Mouse (Mus musculus): ENCODE measurements around the gene Ggact. TPM values are rescaled to one million over a fixed set of nuclear protein-coding genes. Genes with fewer than 3 reads are reported as not detected.

Ggact gene
- polyA plus RNA-seq, 1 experiment from 2014 or later, result 5.4 TPM

DNA sequence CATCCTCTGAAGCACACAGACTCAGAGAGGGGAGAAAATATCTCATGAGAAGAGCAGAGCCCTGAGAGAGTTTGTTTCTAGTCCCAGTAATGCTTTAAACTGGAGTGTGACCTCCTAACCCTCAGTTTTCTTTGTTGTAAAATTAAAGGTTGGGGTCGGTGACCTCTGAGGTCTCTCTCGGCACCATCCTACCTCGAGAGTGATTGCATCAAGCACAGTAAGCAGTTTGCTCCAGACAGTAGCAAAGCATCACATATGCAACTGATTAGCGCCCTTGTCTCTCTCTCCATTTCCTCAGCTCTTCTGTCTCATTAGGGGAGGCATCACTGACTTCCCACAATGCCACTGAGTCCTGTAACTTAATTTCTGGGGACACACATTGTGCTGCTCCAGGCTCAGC lies 77.3 kb downstream of the Ggact start:
- 30% methylated on average over 4 of the region's 4 CpGs for WGBS
- Histone ChIP-seq H3K27me3 (ENCODE audit: control insufficient read depth, insufficient read depth, low read length) (no peaks in the 10 kb centered on the region), H3K9ac (replicated peaks; ENCODE audit: low read length) (no peak overlapping the region), H3K4me2 (ENCODE audit: low read length) (no peak overlapping the region), H3K4me1 (ENCODE audit: control insufficient read depth, insufficient read depth, low read length) (no peaks in the 10 kb centered on the region), H3K9me3 (ENCODE audit: control insufficient read depth, low read length) (no peaks in the 10 kb centered on the region), H3K4me3 (replicated peaks; ENCODE audit: low read depth, low read length) (no peak overlapping the region), H3K27ac (replicated peaks; ENCODE audit: low read depth, low read length) (no peak overlapping the region), H3K36me3 (ENCODE audit: control insufficient read depth, insufficient read depth, low read length) (no peaks in the 10 kb centered on the region)
- ATAC-seq (ENCODE audit: low FRiP score, low TSS enrichment) (no peak), DNase-seq (no peak)

DNA sequence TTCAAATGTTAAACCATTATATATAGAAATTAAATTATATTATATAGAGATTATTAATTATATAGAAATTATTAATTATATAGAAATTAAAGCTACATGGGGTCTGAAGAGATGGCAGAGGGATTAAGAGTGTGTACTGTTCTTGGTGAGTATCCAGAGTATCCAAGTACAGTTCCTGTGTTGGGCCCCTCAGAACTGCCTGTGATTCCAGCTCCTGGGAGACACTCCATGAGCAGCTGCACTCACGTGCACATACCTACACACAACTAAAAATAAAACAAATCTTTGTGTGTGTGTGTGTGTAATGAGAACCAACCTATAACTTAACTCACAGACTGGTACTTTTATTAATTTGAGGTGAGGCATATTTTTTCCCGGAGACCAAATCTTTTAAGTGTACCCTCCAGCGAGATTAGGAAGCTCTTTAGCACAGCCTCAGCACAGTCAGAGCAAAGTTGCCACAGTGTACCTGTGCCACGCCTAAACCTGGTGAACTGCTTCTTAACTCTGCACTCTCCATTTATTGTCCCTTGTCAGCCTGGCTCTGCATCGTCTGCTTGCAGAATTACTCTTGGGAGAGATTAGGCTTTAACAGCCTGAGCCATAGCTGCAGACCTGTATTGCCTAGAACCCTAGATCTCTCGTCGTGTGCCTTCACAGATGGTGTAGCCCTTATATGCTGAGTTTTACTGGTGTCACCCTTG lies 77.9 kb downstream of the Ggact start:
- H3K4me2 ChIP-seq (ENCODE audit: low read length), result no peak overlapping the region
- H3K4me3 ChIP-seq (replicated peaks; ENCODE audit: low read depth, low read length), result no peak overlapping the region
- H3K36me3 ChIP-seq (ENCODE audit: control insufficient read depth, insufficient read depth, low read length), result no peaks in the 10 kb centered on the region
- H3K4me1 ChIP-seq (ENCODE audit: control insufficient read depth, insufficient read depth, low read length), result no peaks in the 10 kb centered on the region
- H3K27ac ChIP-seq (replicated peaks; ENCODE audit: low read depth, low read length), result no peak overlapping the region
- 63% methylated on average over 7 of the region's 7 CpGs for WGBS
- H3K27me3 ChIP-seq (ENCODE audit: control insufficient read depth, insufficient read depth, low read length), result no peaks in the 10 kb centered on the region
- ATAC-seq (ENCODE audit: low FRiP score, low TSS enrichment) (no peak), DNase-seq (no peak)
- H3K9ac ChIP-seq (replicated peaks; ENCODE audit: low read length), result no peak overlapping the region
- H3K9me3 ChIP-seq (ENCODE audit: control insufficient read depth, low read length), result no peaks in the 10 kb centered on the region

DNA sequence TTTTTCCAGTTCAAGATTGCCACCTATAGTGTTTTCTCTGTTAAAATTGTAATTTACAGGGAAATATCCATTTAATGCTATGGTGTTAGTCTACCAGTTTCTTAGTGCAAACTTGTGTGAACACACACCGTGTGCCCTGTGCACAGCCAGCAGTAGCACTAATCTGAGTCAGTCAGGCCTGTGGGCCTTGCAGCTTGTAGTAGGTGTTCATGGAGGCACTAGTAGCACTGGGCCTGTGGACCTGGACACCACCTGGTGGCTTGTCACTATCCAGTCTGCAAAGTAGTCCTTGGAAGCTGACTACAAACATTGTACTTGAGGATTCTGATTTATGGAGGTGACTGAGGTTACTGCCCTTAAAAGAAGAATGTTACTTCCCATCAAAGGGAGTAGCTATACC lies 78.8 kb downstream of the Ggact start:
- Histone ChIP-seq H3K36me3 (ENCODE audit: control insufficient read depth, insufficient read depth, low read length) (no peaks in the 10 kb centered on the region), H3K9me3 (ENCODE audit: control insufficient read depth, low read length) (no peaks in the 10 kb centered on the region), H3K27ac (replicated peaks; ENCODE audit: low read depth, low read length) (no peak overlapping the region), H3K27me3 (ENCODE audit: control insufficient read depth, insufficient read depth, low read length) (no peaks in the 10 kb centered on the region), H3K9ac (replicated peaks; ENCODE audit: low read length) (no peak overlapping the region), H3K4me1 (ENCODE audit: control insufficient read depth, insufficient read depth, low read length) (no peaks in the 10 kb centered on the region), H3K4me2 (ENCODE audit: low read length) (no peak overlapping the region), H3K4me3 (replicated peaks; ENCODE audit: low read depth, low read length) (no peak overlapping the region)
- DNase-seq, result no peak
- WGBS, result 93% methylated on average over 1 of the region's 1 CpGs
- ATAC-seq (ENCODE audit: low FRiP score, low TSS enrichment), result no peak

DNA sequence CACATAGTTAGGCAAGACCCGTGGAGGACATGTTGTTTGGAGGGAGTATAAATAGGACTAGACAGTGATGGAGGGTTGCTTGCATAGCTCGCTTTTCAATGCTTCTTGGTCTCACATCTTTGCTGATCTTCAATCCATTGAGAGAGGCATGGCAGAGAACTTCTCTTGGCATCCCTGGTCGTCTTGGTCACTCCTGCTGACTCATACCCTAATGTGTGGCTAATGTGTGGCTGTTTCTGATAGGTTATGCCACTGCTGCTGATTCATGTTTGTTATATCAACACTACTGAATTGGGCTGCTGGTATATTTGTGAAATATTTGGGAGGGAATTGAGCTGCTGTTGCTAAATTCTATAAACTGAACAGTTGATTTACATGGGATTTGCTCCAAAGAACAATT lies 79.9 kb downstream of the Ggact start:
- H3K9ac ChIP-seq (replicated peaks; ENCODE audit: low read length), result no peak overlapping the region
- no peak overlapping the region for H3K4me2 ChIP-seq (ENCODE audit: low read length)
- DNase-seq, result no peak
- ATAC-seq (ENCODE audit: low FRiP score, low TSS enrichment), result no peak
- 82% methylated on average over 3 of the region's 3 CpGs for WGBS
- H3K36me3 ChIP-seq (ENCODE audit: control insufficient read depth, insufficient read depth, low read length), result no peaks in the 10 kb centered on the region
- H3K4me1 ChIP-seq (ENCODE audit: control insufficient read depth, insufficient read depth, low read length), result no peaks in the 10 kb centered on the region
- no peak overlapping the region for H3K4me3 ChIP-seq (replicated peaks; ENCODE audit: low read depth, low read length)
- no peaks in the 10 kb centered on the region for H3K27me3 ChIP-seq (ENCODE audit: control insufficient read depth, insufficient read depth, low read length)
- H3K9me3 ChIP-seq (ENCODE audit: control insufficient read depth, low read length), result no peaks in the 10 kb centered on the region
- no peak overlapping the region for H3K27ac ChIP-seq (replicated peaks; ENCODE audit: low read depth, low read length)

DNA sequence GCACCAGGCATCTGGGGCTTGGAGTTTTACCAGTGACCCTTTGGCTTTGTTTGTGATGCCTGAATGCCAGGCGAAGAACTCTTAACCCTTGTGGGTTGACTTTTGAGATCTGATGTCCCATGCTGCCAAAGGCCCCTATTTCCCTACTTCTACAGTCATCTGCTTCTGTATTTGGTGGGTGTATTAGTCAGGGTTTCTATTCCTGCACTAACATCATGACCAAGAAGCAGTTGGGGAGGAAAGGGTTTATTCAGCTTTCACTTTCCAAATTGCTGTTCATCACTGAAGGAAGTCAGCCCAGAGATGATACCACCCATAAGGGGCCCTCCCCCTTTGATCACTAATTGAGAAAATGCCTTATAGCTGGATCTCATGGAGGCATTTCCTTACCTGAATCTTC lies 83.1 kb downstream of the Ggact start:
- Histone ChIP-seq H3K9me3 (ENCODE audit: control insufficient read depth, low read length) (no peaks in the 10 kb centered on the region), H3K27me3 (ENCODE audit: control insufficient read depth, insufficient read depth, low read length) (no peaks in the 10 kb centered on the region), H3K27ac (replicated peaks; ENCODE audit: low read depth, low read length) (no peak overlapping the region), H3K4me2 (ENCODE audit: low read length) (no peak overlapping the region), H3K9ac (replicated peaks; ENCODE audit: low read length) (no peak overlapping the region), H3K4me3 (replicated peaks; ENCODE audit: low read depth, low read length) (no peak overlapping the region), H3K36me3 (ENCODE audit: control insufficient read depth, insufficient read depth, low read length) (no peaks in the 10 kb centered on the region), H3K4me1 (ENCODE audit: control insufficient read depth, insufficient read depth, low read length) (no peaks in the 10 kb centered on the region)
- ATAC-seq (ENCODE audit: low FRiP score, low TSS enrichment) (no peak), DNase-seq (no peak)
- 94% methylated on average over 1 of the region's 1 CpGs for WGBS

DNA sequence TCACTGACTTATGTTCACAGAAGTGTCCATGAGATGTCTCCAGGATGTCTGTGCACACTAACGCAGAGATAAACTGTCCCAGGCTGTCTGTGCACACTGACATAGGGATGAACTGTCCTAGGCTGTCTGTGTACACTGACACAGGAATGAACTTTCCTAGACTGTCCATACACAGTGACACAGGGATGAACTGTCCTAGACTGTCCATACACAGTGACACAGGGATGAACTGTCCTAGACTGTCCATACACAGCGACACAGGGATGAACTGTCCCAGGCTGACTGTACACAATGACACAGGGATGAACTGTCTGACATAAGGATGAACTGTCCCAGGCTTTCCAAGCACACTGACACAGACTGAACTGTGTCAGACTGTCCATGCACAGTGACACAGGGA lies 88.1 kb downstream of the Ggact start:
- Histone ChIP-seq H3K9me3 (ENCODE audit: control insufficient read depth, low read length) (no peaks in the 10 kb centered on the region), H3K27me3 (ENCODE audit: control insufficient read depth, insufficient read depth, low read length) (no peaks in the 10 kb centered on the region), H3K4me2 (ENCODE audit: low read length) (no peak overlapping the region), H3K4me3 (replicated peaks; ENCODE audit: low read depth, low read length) (no peak overlapping the region), H3K9ac (replicated peaks; ENCODE audit: low read length) (no peak overlapping the region), H3K4me1 (ENCODE audit: control insufficient read depth, insufficient read depth, low read length) (no peaks in the 10 kb centered on the region), H3K27ac (replicated peaks; ENCODE audit: low read depth, low read length) (no peak overlapping the region), H3K36me3 (ENCODE audit: control insufficient read depth, insufficient read depth, low read length) (no peaks in the 10 kb centered on the region)
- DNase-seq (no peak), ATAC-seq (ENCODE audit: low FRiP score, low TSS enrichment) (no peak)
- 99% methylated on average over 2 of the region's 2 CpGs for WGBS

DNA sequence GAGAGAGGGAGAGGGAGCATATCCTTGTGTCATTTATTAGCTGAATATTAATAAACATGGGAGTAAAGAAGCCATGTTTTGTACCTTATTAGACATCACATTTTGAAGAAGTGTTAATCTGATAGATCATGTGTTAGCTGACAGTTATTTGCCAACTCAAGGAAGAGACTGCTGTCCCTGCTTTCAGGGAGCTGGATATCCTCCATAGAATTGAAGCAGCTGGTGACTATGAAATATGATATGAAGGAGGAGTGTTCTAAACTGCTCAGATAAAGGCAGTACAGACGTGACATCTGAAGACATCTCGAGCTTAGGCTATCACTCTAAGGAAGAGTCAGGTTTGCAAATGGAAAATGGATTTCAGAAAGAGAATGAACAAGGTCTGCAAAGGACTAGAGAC lies 89.8 kb downstream of the Ggact start:
- Histone ChIP-seq H3K4me2 (ENCODE audit: low read length) (no peak overlapping the region), H3K4me1 (ENCODE audit: control insufficient read depth, insufficient read depth, low read length) (no peaks in the 10 kb centered on the region), H3K9ac (replicated peaks; ENCODE audit: low read length) (no peak overlapping the region), H3K27ac (replicated peaks; ENCODE audit: low read depth, low read length) (no peak overlapping the region), H3K36me3 (ENCODE audit: control insufficient read depth, insufficient read depth, low read length) (no peaks in the 10 kb centered on the region), H3K27me3 (ENCODE audit: control insufficient read depth, insufficient read depth, low read length) (no peaks in the 10 kb centered on the region), H3K9me3 (ENCODE audit: control insufficient read depth, low read length) (no peaks in the 10 kb centered on the region), H3K4me3 (replicated peaks; ENCODE audit: low read depth, low read length) (no peak overlapping the region)
- DNase-seq (no peak), ATAC-seq (ENCODE audit: low FRiP score, low TSS enrichment) (no peak)
- WGBS, result 80% methylated on average over 2 of the region's 2 CpGs

DNA sequence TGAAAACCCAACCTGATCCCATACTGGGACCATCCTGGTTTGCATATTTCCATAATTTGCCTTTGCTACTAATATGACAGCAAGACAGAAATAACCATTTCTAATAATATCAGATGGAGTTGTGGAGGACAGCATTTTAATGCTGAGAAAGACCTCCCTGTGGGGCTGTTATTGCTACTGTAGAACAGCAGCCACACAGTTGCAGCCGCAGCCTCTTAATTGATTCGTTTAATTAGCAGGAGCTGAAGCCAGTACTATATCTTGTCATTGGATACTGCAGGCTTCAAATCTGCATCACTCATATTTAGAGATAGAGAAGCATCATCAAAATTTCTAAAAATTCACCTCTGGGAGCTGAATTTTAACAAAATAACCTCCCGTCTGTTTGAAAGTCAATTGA lies 92.6 kb downstream of the Ggact start:
- ATAC-seq (ENCODE audit: low FRiP score, low TSS enrichment) (no peak), DNase-seq (no peak)
- no peaks in the 10 kb centered on the region for H3K27me3 ChIP-seq (ENCODE audit: control insufficient read depth, insufficient read depth, low read length)
- H3K4me1 ChIP-seq (ENCODE audit: control insufficient read depth, insufficient read depth, low read length), result no peaks in the 10 kb centered on the region
- no peak overlapping the region for H3K27ac ChIP-seq (replicated peaks; ENCODE audit: low read depth, low read length)
- no peak overlapping the region for H3K4me3 ChIP-seq (replicated peaks; ENCODE audit: low read depth, low read length)
- H3K9ac ChIP-seq (replicated peaks; ENCODE audit: low read length), result no peak overlapping the region
- 85% methylated on average over 3 of the region's 3 CpGs for WGBS
- no peaks in the 10 kb centered on the region for H3K9me3 ChIP-seq (ENCODE audit: control insufficient read depth, low read length)
- H3K36me3 ChIP-seq (ENCODE audit: control insufficient read depth, insufficient read depth, low read length), result no peaks in the 10 kb centered on the region
- no peak overlapping the region for H3K4me2 ChIP-seq (ENCODE audit: low read length)

DNA sequence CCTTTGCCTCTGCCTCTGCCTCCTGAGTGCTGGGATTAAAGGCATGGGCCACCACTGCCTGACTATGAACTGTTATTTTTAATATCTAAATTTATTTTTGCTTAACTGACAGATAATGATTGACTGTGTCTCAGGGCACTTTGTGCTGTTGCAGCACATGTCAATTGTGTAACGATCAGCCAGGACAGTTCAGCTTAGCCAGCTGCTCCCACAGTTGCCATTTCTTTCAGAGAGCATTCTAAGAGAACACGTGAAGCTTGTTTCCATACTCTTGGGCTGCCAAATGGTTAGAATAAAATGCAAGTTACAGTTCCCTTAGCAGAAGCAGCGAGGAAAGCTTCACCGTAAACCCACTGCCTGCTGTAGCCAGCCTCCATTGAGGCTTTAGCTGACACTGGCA lies 113.3 kb downstream of the Ggact start:
- WGBS, result 84% methylated on average over 4 of the region's 4 CpGs
- Histone ChIP-seq H3K4me3 (replicated peaks; ENCODE audit: low read depth, low read length) (no peak overlapping the region), H3K27me3 (ENCODE audit: control insufficient read depth, insufficient read depth, low read length) (no peaks in the 10 kb centered on the region), H3K4me2 (ENCODE audit: low read length) (no peak overlapping the region), H3K9me3 (ENCODE audit: control insufficient read depth, low read length) (no peaks in the 10 kb centered on the region), H3K27ac (replicated peaks; ENCODE audit: low read depth, low read length) (no peak overlapping the region), H3K36me3 (ENCODE audit: control insufficient read depth, insufficient read depth, low read length) (no peaks in the 10 kb centered on the region), H3K9ac (replicated peaks; ENCODE audit: low read length) (no peak overlapping the region), H3K4me1 (ENCODE audit: control insufficient read depth, insufficient read depth, low read length) (no peaks in the 10 kb centered on the region)
- DNase-seq (no peak), ATAC-seq (ENCODE audit: low FRiP score, low TSS enrichment) (no peak)
